Mouse (Mus musculus): ENCODE data around the gene 4933430I17Rik. TPM values are rescaled to one million over a fixed set of nuclear protein-coding genes. Genes with fewer than 3 reads are reported as not detected.

The 4933430I17Rik gene
- total and polyA plus RNA-seq, 3 experiments, result 0.30 to 1.8 (median 0.52) TPM

- dilution Hi-C loops (cut with MboI; ENCODE audit: extremely low pct_ligation_motif_present, extremely low pct_unique_long_range_greater_than_20kb, low sequenced_read_pairs) (no loop called here), in situ Hi-C loops (cut with MboI; ENCODE audit: low pct_ligation_motif_present, low pct_unique_long_range_greater_than_20kb, low sequenced_read_pairs) (loop anchor here (5.0 to 10.0 kb wide), 2 partner anchors 79 to 102 kb away; partner anchors contain the start of genes Cdc26 and Prpf4)
- Histone ChIP-seq H3K9ac (ENCODE audit: insufficient read depth, low read depth) (no peak overlapping the region), H3K27ac (ENCODE audit: insufficient read depth, low read depth) (no peak overlapping the region), H3K4me2 (ENCODE audit: insufficient read depth, low read depth, poor library complexity, severe bottlenecking) (no peak overlapping the region), H3K27me3 (replicated peaks) (no peaks in the 10 kb centered on the region), H3K79me2 (replicated peaks; ENCODE audit: control insufficient read depth, extremely low read depth, insufficient read depth, poor library complexity, severe bottlenecking) (no peaks in the 10 kb centered on the region), H3K9me3 (replicated peaks; ENCODE audit: low read length) (no peaks in the 10 kb centered on the region), H3K4me3 (replicated peaks in 1 of 3; ENCODE audit: low read depth in 2 of 3, low read length in 2 of 3, poor library complexity in 1 of 3) (no peak overlapping the region), H3K36me3 (replicated peaks in 1 of 2; ENCODE audit: control insufficient read depth in 1 of 2, insufficient read depth in 1 of 2, low read length in 1 of 2) (peaks cover 41 to 51% of the 10 kb centered on the region in 2 experiments), H3K4me1 (ENCODE audit: control insufficient read depth in 1 of 2, insufficient read depth in 2 of 2) (peaks cover 0 to 9% of the 10 kb centered on the region in 2 experiments; a peak in 1 of 4 replicates)
- TF ChIP-seq MAX (IDR thresholded peaks at IDR 0.05; ENCODE audit: low read length) (no peak), E2F4 (IDR thresholded peaks at IDR 0.05; ENCODE audit: insufficient replicate concordance, low read depth, low read length) (no peak), POLR2AphosphoS2 (IDR thresholded peaks at IDR 0.05; ENCODE audit: low read depth, low read length) (no peak), JUND (conservative IDR thresholded peaks at IDR 0.05; ENCODE audit: low read depth, low read length) (no peak), CTCF (conservative IDR thresholded peaks at IDR 0.05 in 1 of 2, IDR thresholded peaks at IDR 0.05 in 1 of 2; ENCODE audit: low read depth in 2 of 2, low read length in 2 of 2) (peak in 1 of 2 experiments; percentile 92; a peak in 3 of 4 replicates), USF1 (IDR thresholded peaks at IDR 0.05; ENCODE audit: low read depth, low read length) (no peak), ZKSCAN1 (IDR thresholded peaks at IDR 0.05; ENCODE audit: borderline replicate concordance, low read depth, low read length) (no peak), RAD21 (IDR thresholded peaks at IDR 0.05; ENCODE audit: low read depth, low read length) (peak; percentile 88), ELF1 (IDR thresholded peaks at IDR 0.05; ENCODE audit: low read depth, low read length) (peak; percentile 63), SMC3 (IDR thresholded peaks at IDR 0.05; ENCODE audit: low read depth, low read length) (peak; percentile 88), NRF1 (IDR thresholded peaks at IDR 0.05; ENCODE audit: low read depth, low read length) (0 out of 2 replicates have a peak, but pooled peaks have one; percentile 21), MEF2A (IDR thresholded peaks at IDR 0.05; ENCODE audit: borderline replicate concordance, low read depth, low read length) (peak; percentile 53; the same call in 1 of the 2 replicates), IRF4 (IDR thresholded peaks at IDR 0.05; ENCODE audit: low read depth, low read length) (peak; percentile 50; the same call in 1 of the 2 replicates), ZC3H11A (IDR thresholded peaks at IDR 0.05; ENCODE audit: low read depth, low read length) (peak; percentile 67), POLR2A (IDR thresholded peaks at IDR 0.05; ENCODE audit: low read depth, low read length) (peak; percentile 37; the same call in 1 of the 2 replicates), CHD2 (IDR thresholded peaks at IDR 0.05; ENCODE audit: low read length) (no peak)
- DNase-seq (ENCODE audit: extremely low read depth), result peak; percentile 68
Observed at GRCm38 (mm10) chr4:62506798-62507197, 18.4 kb upstream of the 4933430I17Rik start.

- Histone ChIP-seq H3K4me2 (ENCODE audit: insufficient read depth, low read depth, poor library complexity, severe bottlenecking) (no peak overlapping the region), H3K4me3 (replicated peaks in 1 of 3; ENCODE audit: low read depth in 2 of 3, low read length in 2 of 3, poor library complexity in 1 of 3) (no peak overlapping the region), H3K27me3 (replicated peaks) (no peaks in the 10 kb centered on the region), H3K9ac (ENCODE audit: insufficient read depth, low read depth) (no peak overlapping the region), H3K27ac (ENCODE audit: insufficient read depth, low read depth) (no peak overlapping the region), H3K9me3 (replicated peaks; ENCODE audit: low read length) (no peaks in the 10 kb centered on the region), H3K36me3 (replicated peaks in 1 of 2; ENCODE audit: control insufficient read depth in 1 of 2, insufficient read depth in 1 of 2, low read length in 1 of 2) (peaks cover 61 to 71% of the 10 kb centered on the region in 2 experiments), H3K4me1 (ENCODE audit: control insufficient read depth in 1 of 2, insufficient read depth in 2 of 2) (no peaks in the 10 kb centered on the region), H3K79me2 (replicated peaks; ENCODE audit: control insufficient read depth, extremely low read depth, insufficient read depth, poor library complexity, severe bottlenecking) (no peaks in the 10 kb centered on the region)
- DNase-seq (ENCODE audit: extremely low read depth), result no peak
- dilution Hi-C loops (cut with MboI; ENCODE audit: extremely low pct_ligation_motif_present, extremely low pct_unique_long_range_greater_than_20kb, low sequenced_read_pairs) (no loop called here), in situ Hi-C loops (cut with MboI; ENCODE audit: low pct_ligation_motif_present, low pct_unique_long_range_greater_than_20kb, low sequenced_read_pairs) (loop anchor here (5.0 to 10.0 kb wide), 2 partner anchors 82 to 104 kb away; partner anchors contain the start of genes Cdc26 and Prpf4)
- TF ChIP-seq EP300 (IDR thresholded peaks at IDR 0.05; ENCODE audit: low read length), result no peak
- TF ChIP-seq RCOR1 (conservative IDR thresholded peaks at IDR 0.05; ENCODE audit: low read depth, low read length), result no peak
- TF ChIP-seq USF2 (conservative IDR thresholded peaks at IDR 0.05; ENCODE audit: low read depth, low read length), result no peak
- TF ChIP-seq PAX5 (IDR thresholded peaks at IDR 0.05; ENCODE audit: low read length), result no peak
- TF ChIP-seq POLR2AphosphoS2 (IDR thresholded peaks at IDR 0.05; ENCODE audit: low read depth, low read length), result no peak
- no peak for TF ChIP-seq KAT2A (IDR thresholded peaks at IDR 0.05; ENCODE audit: insufficient replicate concordance, low read length)
- no peak for TF ChIP-seq ZKSCAN1 (IDR thresholded peaks at IDR 0.05; ENCODE audit: borderline replicate concordance, low read depth, low read length)
- TF ChIP-seq ETS1 (conservative IDR thresholded peaks at IDR 0.05; ENCODE audit: low read depth, low read length), result no peak
- TF ChIP-seq JUND (conservative IDR thresholded peaks at IDR 0.05; ENCODE audit: low read depth, low read length), result no peak
Observed at GRCm38 (mm10) chr4:62508839-62509238, 16.3 kb upstream of the 4933430I17Rik start.
